Mouse (Mus musculus) brain, embryonic 18.5 days (tissue): ENCODE measurements around the gene Tst.

Source experiments
- DNase-seq: peaks from one replicate; pipeline ENCODE4 v3.0.0-alpha.2; 2012; ENCODE audit warnings: low read depth, low spot score

The Tst gene

DNA sequence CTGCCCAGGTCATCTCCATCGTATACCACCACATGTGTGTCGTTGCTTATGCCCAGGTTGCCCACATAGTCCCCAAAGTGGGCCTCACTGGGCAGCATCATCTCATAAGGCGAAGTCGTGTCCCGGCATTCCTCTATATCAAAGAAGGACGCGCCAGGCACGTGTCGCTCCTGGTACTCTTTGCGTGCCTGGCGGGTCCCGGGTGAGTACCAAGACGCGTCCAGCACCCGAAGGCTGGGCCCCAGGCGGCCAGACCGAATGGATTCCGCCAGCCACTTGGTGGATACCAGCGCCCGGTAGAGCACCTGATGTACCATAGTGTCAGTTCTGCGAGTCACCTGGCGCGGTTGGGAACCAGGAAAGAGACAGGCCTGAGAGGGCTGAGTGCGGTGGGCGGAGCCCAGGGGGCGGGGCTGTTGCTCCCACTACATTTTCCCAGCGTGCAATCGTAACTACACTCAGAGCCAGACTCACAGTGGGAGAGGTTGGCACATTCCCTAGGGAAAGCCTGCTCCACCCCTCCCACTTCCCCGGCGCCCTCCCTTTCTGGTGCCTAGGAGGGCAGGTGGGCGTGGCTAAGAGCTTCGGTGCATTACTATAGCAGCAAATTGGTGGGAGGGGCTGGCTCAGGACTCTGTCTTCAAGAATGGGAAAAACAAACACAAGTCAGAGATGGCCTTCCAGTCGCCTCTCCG is at the start of gene Tst:
Gene Tst (minus strand): TSS at position 391 of the 695 bp plus-strand sequence.
- peak; percentile 82 for DNase-seq

GRCm38 (mm10) chr15:78455168-78455567 is 49.5 kb upstream of the Tst start:
- no peak for DNase-seq

DNA sequence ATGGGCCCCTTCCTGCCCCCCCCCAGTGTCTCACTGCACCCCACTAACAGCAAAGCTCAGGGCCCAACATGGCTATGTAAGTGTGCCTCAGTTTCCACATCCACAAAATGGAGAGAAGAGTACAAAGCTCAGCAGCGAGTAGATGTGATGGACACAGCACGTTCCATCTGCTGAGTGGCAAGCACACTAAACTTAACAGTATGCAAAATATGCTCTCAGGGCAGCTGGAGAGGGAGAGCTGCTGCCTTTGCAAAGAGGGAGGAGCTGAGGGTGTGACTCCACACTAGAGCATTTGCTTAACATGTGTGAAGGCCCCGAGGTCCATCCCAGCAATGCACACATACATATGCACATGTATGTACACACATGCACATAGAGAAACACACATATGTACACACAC is 47.2 kb upstream of the Tst start:
- no peak for DNase-seq

GRCm38 (mm10) chr15:78451201-78451600 is 45.5 kb upstream of the Tst start:
- DNase-seq: no peak

- no peak for DNase-seq
Measured at GRCm38 (mm10) chr15:78450419-78450768, 44.7 kb upstream of the Tst start.

- DNase-seq: no peak
Measured at GRCm38 (mm10) chr15:78449694-78450418, 44.1 kb upstream of the Tst start.

- no peak for DNase-seq
Measured at GRCm38 (mm10) chr15:78449131-78449530, 43.4 kb upstream of the Tst start.

GRCm38 (mm10) chr15:78447746-78448535 is 42.2 kb upstream of the Tst start:
- DNase-seq: peak; percentile 56

- DNase-seq: no peak
Measured at GRCm38 (mm10) chr15:78447121-78447520, 41.4 kb upstream of the Tst start.

DNA sequence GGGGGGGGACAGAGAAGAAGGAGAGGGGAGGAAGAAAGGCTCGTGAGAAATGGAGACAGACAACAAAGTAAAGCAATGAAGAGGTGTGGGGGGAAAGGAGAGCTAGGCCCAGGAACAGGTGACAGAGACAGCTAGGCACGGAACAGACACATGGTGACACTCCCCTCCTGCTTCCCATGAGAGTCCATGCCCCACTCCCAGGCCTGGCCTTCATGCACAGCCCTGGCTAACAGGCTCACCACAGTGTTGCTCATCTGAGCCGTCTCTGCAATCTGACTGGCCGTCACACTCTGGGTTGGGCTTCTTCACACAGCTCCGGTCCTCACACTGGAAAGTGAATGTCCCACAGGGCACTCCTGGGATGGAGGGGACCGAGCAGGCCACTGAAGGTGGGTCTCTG is 38.1 kb upstream of the Tst start:
- no peak for DNase-seq

GRCm38 (mm10) chr15:78442231-78442630 is 36.5 kb upstream of the Tst start:
- DNase-seq: no peak

GRCm38 (mm10) chr15:78438973-78439372 is 33.3 kb upstream of the Tst start:
- no peak for DNase-seq

GRCm38 (mm10) chr15:78438505-78438904 is 32.8 kb upstream of the Tst start:
- no peak for DNase-seq

DNA sequence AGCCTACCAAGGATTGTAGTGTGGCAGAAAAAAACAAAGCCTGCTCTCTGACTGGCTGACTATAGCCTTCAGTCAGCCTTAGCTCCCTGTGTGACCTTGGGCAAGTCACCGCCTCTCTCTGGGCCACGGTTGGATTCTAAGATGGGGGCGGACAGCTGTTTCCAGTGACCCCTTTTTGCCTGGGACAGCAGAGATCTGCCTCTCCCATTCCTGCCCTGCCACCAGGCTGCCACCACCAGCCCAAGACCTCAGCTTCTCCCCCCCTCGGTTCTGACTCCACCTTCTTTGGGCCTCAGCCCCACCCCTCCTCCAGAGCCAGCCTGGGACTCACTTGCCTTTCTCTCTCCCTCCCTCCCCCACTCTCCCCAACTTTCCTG is 32.3 kb upstream of the Tst start:
- no peak for DNase-seq

DNA sequence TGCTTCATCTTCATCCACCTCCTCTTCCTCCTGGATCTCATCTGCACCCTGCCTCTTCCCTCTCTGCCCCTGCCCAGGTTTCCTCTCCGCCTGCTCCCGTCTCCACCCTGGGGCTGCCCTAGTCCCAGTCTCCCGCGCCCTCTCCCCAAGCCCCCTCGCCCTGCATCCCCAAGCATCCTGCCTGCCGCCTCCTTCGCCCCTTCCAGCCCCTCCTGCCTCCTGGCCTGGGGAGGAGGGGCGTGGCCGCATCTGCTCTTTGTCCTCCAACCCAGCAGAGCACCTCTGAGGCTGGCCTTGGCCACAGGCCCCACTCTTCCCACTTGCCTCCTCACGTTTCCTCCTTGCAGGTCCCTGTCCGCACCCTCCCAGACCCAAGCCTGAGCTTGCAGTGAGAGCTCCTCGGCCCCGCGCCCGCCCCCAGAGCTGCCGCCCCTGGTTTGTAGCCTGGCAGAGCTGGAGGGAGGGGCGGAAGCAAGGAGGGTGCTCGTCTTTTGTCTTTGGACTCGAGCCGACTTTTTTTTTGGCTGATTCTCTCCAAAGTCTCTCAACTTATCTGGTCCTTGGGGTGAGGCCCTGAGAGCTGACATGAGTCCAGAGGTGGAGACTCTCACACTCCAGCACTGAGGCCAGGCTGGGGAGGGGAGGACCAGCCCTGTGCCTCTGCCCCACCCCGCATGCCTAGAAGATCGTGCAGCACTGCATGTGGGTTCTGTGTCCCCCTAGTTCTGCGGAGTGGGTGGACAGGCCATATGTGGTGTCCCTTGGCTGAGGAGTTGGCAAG is 31.7 kb upstream of the Tst start:
- no peak for DNase-seq

DNA sequence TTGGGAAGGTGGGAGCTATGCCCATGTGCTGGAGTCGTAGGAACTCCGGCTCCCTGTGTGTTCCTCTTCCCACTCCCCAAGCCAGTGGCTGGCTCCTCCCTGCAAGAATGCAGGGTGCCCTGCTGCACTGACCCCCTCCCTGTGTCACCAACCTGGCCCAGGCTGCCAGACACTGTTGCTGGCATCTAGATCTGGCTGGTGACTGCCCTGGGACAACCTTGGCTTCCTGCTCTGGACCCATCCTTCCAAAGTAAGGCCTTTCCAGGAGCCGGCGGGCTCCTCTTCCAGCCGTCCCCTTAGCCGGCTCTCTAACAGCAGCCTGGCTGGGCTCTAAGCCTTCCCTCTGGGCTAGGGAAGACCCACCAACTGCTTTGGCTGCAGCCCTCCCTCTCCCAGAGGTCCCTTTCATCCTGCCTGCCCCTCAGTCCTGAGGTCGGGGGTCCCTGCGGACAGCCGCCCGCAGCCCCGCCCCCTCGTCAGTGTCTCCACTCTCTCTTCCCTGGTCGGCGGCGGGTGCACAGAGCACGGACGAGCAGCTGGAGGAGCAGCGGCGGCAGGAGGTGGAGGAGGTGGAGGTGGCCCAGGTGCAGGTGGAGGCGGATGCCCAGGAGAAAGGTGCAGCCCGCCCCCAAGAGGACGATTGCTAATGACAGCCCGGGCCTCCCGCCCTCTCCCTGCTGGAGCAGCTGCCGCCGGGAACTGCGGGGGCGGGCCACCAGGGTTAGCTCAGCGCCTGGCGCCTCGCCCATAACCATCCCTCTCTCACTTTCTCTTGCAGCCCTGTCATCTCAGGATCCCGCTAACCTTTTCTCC is 30.9 kb upstream of the Tst start:
- peak; percentile 43 for DNase-seq

DNA sequence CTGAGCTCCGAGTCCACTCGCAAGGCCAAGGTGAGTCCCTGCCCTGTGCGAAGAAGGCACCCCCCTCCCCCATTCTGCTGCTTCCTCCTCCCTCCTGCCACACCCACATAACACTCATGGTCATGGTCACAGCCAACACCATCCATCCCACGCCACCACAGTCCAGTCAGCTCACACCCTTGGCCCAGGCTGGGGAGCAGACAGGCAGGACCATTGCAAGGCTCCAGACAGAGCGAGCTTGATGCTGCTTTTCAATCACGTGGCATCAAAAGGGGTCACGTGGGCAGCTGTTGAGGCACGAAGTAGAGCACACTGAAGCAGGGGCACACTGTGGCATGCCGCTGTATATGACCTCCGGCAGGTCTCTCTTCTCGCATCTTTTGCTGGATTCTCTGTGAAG is 30.0 kb upstream of the Tst start:
- no peak for DNase-seq

DNA sequence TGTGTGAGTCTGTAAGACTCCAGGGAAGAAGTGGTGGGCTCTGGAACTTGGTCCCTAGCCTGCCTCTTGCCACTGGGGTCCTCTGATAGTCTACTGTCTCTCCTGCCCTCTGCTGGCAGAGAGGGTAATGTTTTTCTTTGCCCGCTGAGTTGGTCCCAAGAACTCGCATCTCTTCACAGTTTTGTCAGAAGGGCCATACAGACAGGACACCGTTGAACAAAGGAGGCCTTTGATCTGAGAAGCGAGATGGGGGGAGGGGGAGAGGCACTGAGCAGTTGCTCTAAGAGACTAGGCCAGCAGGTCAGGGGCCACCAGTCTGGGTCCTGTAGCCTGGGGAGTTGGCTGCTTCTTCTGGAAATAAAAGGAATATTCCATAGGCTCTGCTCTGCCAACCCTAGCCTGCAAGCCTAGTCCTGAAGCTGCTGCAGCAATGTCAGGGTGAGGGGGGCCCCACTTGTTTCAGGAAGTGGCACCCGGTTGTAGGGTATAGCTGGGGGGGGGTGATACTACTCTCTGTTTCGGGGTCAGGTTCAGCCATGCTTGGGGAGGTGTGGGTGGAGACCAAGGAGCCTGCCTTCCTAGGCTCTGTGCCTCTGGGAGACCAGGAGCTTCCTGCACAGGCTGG is 29.3 kb upstream of the Tst start:
- no peak for DNase-seq

GRCm38 (mm10) chr15:78431541-78432121 is 25.9 kb upstream of the Tst start:
- no peak for DNase-seq

- no peak for DNase-seq
Measured at GRCm38 (mm10) chr15:78430874-78431273, 25.2 kb upstream of the Tst start.
